Mouse (Mus musculus): ENCODE results near the gene Hspg2. TPM values are rescaled to one million over a fixed set of nuclear protein-coding genes. Genes with fewer than 3 reads are reported as not detected.
A peak's percentile ranks its signal among the peaks of the same experiment; 100 is the strongest.

The Hspg2 gene
- polyA plus RNA-seq, 1 experiment from 2014 or later, result 10.7 TPM

- Histone ChIP-seq H3K9me3 (ENCODE audit: control insufficient read depth, low read length) (no peaks in the 10 kb centered on the region), H3K36me3 (replicated peaks; ENCODE audit: control insufficient read depth, insufficient read depth) (no peaks in the 10 kb centered on the region), H3K27me3 (ENCODE audit: control insufficient read depth, insufficient read depth, low read length) (no peaks in the 10 kb centered on the region), H3K27ac (no peak overlapping the region), H3K4me2 (replicated peaks) (no peak overlapping the region), H3K9ac (no peak overlapping the region), H3K4me3 (replicated peaks; ENCODE audit: low read length) (no peak overlapping the region), H3K4me1 (replicated peaks; ENCODE audit: control insufficient read depth, insufficient read depth, low read length) (peaks cover 15% of the 10 kb centered on the region)
- ATAC-seq (ENCODE audit: low FRiP score) (no peak), DNase-seq (ENCODE audit: low spot score) (no peak)
- 96% methylated on average over 4 of the region's 4 CpGs for WGBS
Observed at GRCm38 (mm10) chr4:137493187-137493586, 24.6 kb downstream of the Hspg2 start.

- Histone ChIP-seq H3K27me3 (ENCODE audit: control insufficient read depth, insufficient read depth, low read length) (no peaks in the 10 kb centered on the region), H3K27ac (peak overlapping the region; percentile 30; the same call in 1 of the 2 replicates), H3K4me1 (replicated peaks; ENCODE audit: control insufficient read depth, insufficient read depth, low read length) (0 out of 2 replicates have a peak, but pooled peaks cover 5% of the 10 kb centered on the region), H3K9ac (no peak overlapping the region), H3K9me3 (ENCODE audit: control insufficient read depth, low read length) (no peaks in the 10 kb centered on the region), H3K36me3 (replicated peaks; ENCODE audit: control insufficient read depth, insufficient read depth) (no peaks in the 10 kb centered on the region), H3K4me2 (replicated peaks) (no peak overlapping the region), H3K4me3 (replicated peaks; ENCODE audit: low read length) (no peak overlapping the region)
- ATAC-seq (ENCODE audit: low FRiP score) (peak; percentile 53), DNase-seq (ENCODE audit: low spot score) (no peak)
- WGBS, result 11% methylated on average over 19 of the region's 19 CpGs
Observed at GRCm38 (mm10) chr4:137494751-137495500, 26.4 kb downstream of the Hspg2 start.

DNA sequence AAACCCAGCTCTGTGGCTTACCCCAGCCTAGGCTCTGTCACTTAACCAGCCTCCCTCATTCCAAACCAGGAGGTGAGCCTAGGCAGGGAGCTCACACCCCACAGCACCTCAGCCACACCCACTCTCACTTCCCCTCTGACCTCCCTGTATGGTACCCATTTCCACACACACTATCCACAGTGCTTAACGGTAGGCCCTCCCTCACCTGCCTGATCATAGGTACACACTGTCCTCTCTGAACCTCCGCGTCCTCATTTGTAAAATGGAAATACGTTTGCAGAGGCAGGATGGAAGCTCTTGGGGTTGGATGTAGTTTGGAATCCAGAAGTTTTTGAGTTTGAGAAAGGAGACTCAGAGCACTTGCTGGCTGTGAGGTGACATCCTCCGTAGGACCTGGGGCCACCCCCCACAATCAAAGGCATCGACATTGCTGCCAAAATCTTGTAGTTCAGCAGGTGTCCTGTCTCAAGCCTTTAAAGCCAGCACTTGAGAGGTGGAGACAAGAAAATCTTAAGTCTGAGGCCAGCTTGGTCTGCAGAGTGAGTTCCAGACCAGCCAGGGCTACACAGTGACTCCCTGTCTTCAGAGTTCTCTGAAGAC is 27.0 kb downstream of the Hspg2 start:
- DNase-seq (ENCODE audit: low spot score) (no peak), ATAC-seq (ENCODE audit: low FRiP score) (no peak; the same call in 1 of the 2 replicates)
- Histone ChIP-seq H3K9ac (no peak overlapping the region), H3K4me3 (replicated peaks; ENCODE audit: low read length) (no peak overlapping the region), H3K27me3 (ENCODE audit: control insufficient read depth, insufficient read depth, low read length) (no peaks in the 10 kb centered on the region), H3K27ac (no peak overlapping the region), H3K36me3 (replicated peaks; ENCODE audit: control insufficient read depth, insufficient read depth) (no peaks in the 10 kb centered on the region), H3K4me1 (replicated peaks; ENCODE audit: control insufficient read depth, insufficient read depth, low read length) (0 out of 2 replicates have a peak, but pooled peaks cover 5% of the 10 kb centered on the region), H3K4me2 (replicated peaks) (no peak overlapping the region), H3K9me3 (ENCODE audit: control insufficient read depth, low read length) (no peaks in the 10 kb centered on the region)
- 67% methylated on average over 6 of the region's 6 CpGs for WGBS

- H3K4me1 ChIP-seq (replicated peaks; ENCODE audit: control insufficient read depth, insufficient read depth, low read length), result 0 out of 2 replicates have a peak, but pooled peaks cover 5% of the 10 kb centered on the region
- DNase-seq (ENCODE audit: low spot score) (no peak), ATAC-seq (ENCODE audit: low FRiP score) (no peak)
- H3K4me3 ChIP-seq (replicated peaks; ENCODE audit: low read length), result no peak overlapping the region
- H3K27me3 ChIP-seq (ENCODE audit: control insufficient read depth, insufficient read depth, low read length), result no peaks in the 10 kb centered on the region
- peak overlapping the region; percentile 41; the same call in 1 of the 2 replicates for H3K27ac ChIP-seq
- WGBS, result 69% methylated on average over 5 of the region's 5 CpGs
- H3K4me2 ChIP-seq (replicated peaks), result no peak overlapping the region
- H3K9ac ChIP-seq, result no peak overlapping the region
- no peaks in the 10 kb centered on the region for H3K36me3 ChIP-seq (replicated peaks; ENCODE audit: control insufficient read depth, insufficient read depth)
- H3K9me3 ChIP-seq (ENCODE audit: control insufficient read depth, low read length), result no peaks in the 10 kb centered on the region
Observed at GRCm38 (mm10) chr4:137497367-137497766, 28.8 kb downstream of the Hspg2 start.

DNA sequence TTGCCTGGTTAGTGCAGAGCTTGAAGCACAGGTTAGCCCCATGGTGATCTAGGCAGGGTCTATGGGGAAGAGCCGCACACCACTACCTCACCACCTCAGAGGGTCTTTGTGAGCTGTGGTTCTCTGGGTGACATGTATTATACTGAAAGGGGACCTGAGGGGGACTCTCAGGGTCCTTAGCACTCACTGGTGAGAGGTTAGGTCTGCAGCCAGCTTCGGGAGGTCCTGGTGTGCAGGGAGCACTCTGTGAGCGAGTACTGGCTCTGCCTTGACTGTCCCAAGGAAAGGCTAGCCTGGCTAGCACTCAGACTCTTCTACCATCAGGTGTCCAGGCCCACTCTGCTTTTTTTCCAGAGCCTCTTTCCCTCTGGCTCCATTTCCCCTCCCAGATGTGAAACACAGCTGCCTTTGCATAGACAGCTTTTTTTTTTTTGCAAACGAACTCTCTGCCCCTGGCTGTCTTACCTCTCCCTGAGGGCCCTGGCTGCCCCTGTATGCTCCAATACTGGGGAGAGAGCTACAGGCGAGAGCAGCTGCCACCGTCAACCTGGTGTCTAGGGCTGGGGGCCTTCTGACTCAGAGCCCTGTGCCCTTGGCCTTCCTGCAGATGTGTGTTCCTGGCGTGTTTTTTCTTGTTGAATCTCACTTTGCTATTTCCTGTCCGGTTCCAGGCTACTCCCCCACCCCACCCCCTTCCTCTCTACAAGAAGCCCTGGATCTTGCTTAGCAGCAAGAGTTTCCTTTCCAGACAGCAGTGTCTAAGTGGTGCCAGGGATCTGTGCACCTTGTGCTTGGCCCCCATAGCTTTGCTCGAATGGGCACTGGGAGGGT is 29.5 kb downstream of the Hspg2 start:
- 76% methylated on average over 9 of the region's 9 CpGs for WGBS
- H3K4me3 ChIP-seq (replicated peaks; ENCODE audit: low read length), result no peak overlapping the region
- no peaks in the 10 kb centered on the region for H3K9me3 ChIP-seq (ENCODE audit: control insufficient read depth, low read length)
- H3K36me3 ChIP-seq (replicated peaks; ENCODE audit: control insufficient read depth, insufficient read depth), result no peaks in the 10 kb centered on the region
- 0 out of 2 replicates have a peak, but pooled peaks cover 5% of the 10 kb centered on the region for H3K4me1 ChIP-seq (replicated peaks; ENCODE audit: control insufficient read depth, insufficient read depth, low read length)
- H3K27me3 ChIP-seq (ENCODE audit: control insufficient read depth, insufficient read depth, low read length), result no peaks in the 10 kb centered on the region
- H3K4me2 ChIP-seq (replicated peaks), result no peak overlapping the region
- ATAC-seq (ENCODE audit: low FRiP score) (no peak), DNase-seq (ENCODE audit: low spot score) (no peak)
- H3K9ac ChIP-seq, result no peak overlapping the region
- peak overlapping the region; percentile 41 for H3K27ac ChIP-seq

GRCm38 (mm10) chr4:137498882-137499583 is 30.5 kb downstream of the Hspg2 start:
- Histone ChIP-seq H3K4me1 (replicated peaks; ENCODE audit: control insufficient read depth, insufficient read depth, low read length) (0 out of 2 replicates have a peak, but pooled peaks cover 5% of the 10 kb centered on the region), H3K4me3 (replicated peaks; ENCODE audit: low read length) (no peak overlapping the region), H3K36me3 (replicated peaks; ENCODE audit: control insufficient read depth, insufficient read depth) (no peaks in the 10 kb centered on the region), H3K9ac (no peak overlapping the region), H3K4me2 (replicated peaks) (no peak overlapping the region), H3K27me3 (ENCODE audit: control insufficient read depth, insufficient read depth, low read length) (no peaks in the 10 kb centered on the region), H3K9me3 (ENCODE audit: control insufficient read depth, low read length) (no peaks in the 10 kb centered on the region), H3K27ac (peak overlapping the region; percentile 29; the same call in 1 of the 2 replicates)
- DNase-seq (ENCODE audit: low spot score) (no peak), ATAC-seq (ENCODE audit: low FRiP score) (no peak)
- WGBS, result 87% methylated on average over 9 of the region's 9 CpGs

GRCm38 (mm10) chr4:137500149-137500548 is 31.6 kb downstream of the Hspg2 start:
- no peak for ATAC-seq (ENCODE audit: low FRiP score)
- Histone ChIP-seq H3K9me3 (ENCODE audit: control insufficient read depth, low read length) (no peaks in the 10 kb centered on the region), H3K36me3 (replicated peaks; ENCODE audit: control insufficient read depth, insufficient read depth) (no peaks in the 10 kb centered on the region), H3K4me1 (replicated peaks; ENCODE audit: control insufficient read depth, insufficient read depth, low read length) (0 out of 2 replicates have a peak, but pooled peaks cover 4% of the 10 kb centered on the region), H3K4me3 (replicated peaks; ENCODE audit: low read length) (no peak overlapping the region), H3K27me3 (ENCODE audit: control insufficient read depth, insufficient read depth, low read length) (no peaks in the 10 kb centered on the region), H3K27ac (no peak overlapping the region), H3K4me2 (replicated peaks) (no peak overlapping the region), H3K9ac (no peak overlapping the region)
- DNase-seq (ENCODE audit: low spot score), result no peak
- WGBS, result 83% methylated on average over 12 of the region's 12 CpGs

DNA sequence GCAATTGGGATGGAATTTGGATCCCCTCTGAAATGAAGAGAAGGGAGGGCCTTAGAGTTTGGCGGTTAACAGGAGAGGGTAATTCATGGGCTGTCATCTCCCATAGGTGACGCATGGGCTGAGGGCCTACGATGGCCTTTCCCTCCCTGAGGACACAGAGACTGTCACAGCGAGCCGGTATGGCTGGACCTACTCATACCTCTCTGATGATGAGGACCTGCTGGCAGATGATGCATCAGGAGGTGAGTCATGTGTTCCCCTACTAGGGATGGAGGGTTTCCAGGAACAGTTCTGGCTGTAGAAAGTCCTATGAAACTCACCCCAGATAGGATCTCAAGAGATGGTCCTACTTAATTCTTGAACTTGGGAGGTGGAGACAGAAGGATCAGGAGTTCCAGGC is 32.4 kb downstream of the Hspg2 start:
- Histone ChIP-seq H3K9me3 (ENCODE audit: control insufficient read depth, low read length) (no peaks in the 10 kb centered on the region), H3K27me3 (ENCODE audit: control insufficient read depth, insufficient read depth, low read length) (no peaks in the 10 kb centered on the region), H3K9ac (no peak overlapping the region), H3K27ac (no peak overlapping the region), H3K4me1 (replicated peaks; ENCODE audit: control insufficient read depth, insufficient read depth, low read length) (no peaks in the 10 kb centered on the region), H3K36me3 (replicated peaks; ENCODE audit: control insufficient read depth, insufficient read depth) (no peaks in the 10 kb centered on the region), H3K4me2 (replicated peaks) (no peak overlapping the region), H3K4me3 (replicated peaks; ENCODE audit: low read length) (no peak overlapping the region)
- DNase-seq (ENCODE audit: low spot score), result no peak
- no peak for ATAC-seq (ENCODE audit: low FRiP score)
- WGBS, result 89% methylated on average over 5 of the region's 5 CpGs
